Mouse (Mus musculus): ENCODE data around the gene Gpx2. TPM values are rescaled to one million over a fixed set of nuclear protein-coding genes. Genes with fewer than 3 reads are reported as not detected.

Gpx2 gene
- polyA plus RNA-seq (2017; shearing (Covaris generic)) = not detected

GRCm38 (mm10) chr12:76795350-76795749, at the start of gene Gpx2:
Gpx2 (minus strand) TSS chr12:76795554.

GRCm38 (mm10) chr12:76822651-76823041, 27.3 kb upstream of the Gpx2 start, which contains the start of gene Rab15:
Rab15 (minus strand) TSS chr12:76822908.

GRCm38 (mm10) chr12:76765354-76765851, 30.0 kb downstream of the Gpx2 start, which contains the start of the genes Churc1 and Fntb:
Churc1 (plus strand) TSS chr12:76765538.
Fntb (plus strand) TSS chr12:76765589.

Other genes with a start within 250 kb of the Gpx2 start
- 1.3 TPM for gene Sptb, start 85.0 kb downstream of the Gpx2 start, polyA plus RNA-seq (2017; shearing (Covaris generic))
- 169 TPM for gene Churc1, start 30.0 kb downstream of the Gpx2 start, polyA plus RNA-seq (2017; shearing (Covaris generic))
- 18.0 TPM for gene Fntb, start 30.0 kb downstream of the Gpx2 start, polyA plus RNA-seq (2017; shearing (Covaris generic))
- gene Rab15, start 27.4 kb upstream of the Gpx2 start, polyA plus RNA-seq (2017; shearing (Covaris generic)) = not detected
- gene Max, start 166.6 kb upstream of the Gpx2 start, polyA plus RNA-seq (2017; shearing (Covaris generic)) = 196 TPM

Data from activated CD4-positive, CD25-positive, alpha-beta regulatory T cell, adult 9 weeks (primary cell).